Mouse (Mus musculus) CH12F3 (cell line): ENCODE measurements around the gene Cpt2.

Source experiments
- in situ Hi-C: fragments of 300-500 bp; cut with MboI; formaldehyde crosslinking; loops from 2 replicates; pipeline ENCODE4 v1.14.3; 2020; ENCODE audit warnings: low sequenced_read_pairs

Gene Cpt2

GRCm38 (mm10) chr4:107923145-107923802 lies at the start of gene Cpt2:
TSS of gene Cpt2 (minus strand) at chr4:107923610.
- in situ Hi-C loops: no loop called here

DNA sequence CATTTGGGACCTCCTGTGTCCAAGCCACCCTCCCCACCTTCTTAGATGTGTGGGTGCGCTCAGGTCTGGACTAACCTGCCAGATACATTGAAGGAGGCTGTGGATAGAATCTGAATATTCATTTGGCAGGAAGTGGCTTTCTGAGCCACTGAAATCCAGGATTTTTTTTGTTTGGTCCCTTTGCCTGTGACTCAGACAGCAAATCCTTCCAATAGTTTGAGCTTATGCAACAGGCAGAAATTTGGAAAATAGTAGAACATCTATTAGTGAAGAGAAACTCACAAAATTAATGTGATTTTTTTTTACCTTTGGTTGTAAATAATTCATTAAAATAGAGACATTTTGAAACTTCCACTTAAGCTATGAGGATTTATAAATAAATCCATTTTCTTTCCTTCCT lies 47.8 kb upstream of the Cpt2 start:
- in situ Hi-C loops: no loop called here

GRCm38 (mm10) chr4:107969781-107970180 lies 46.4 kb upstream of the Cpt2 start:
- in situ Hi-C loops: no loop called here

GRCm38 (mm10) chr4:107967966-107968682 lies 44.7 kb upstream of the Cpt2 start, which contains the start of gene Slc1a7:
TSS of gene Slc1a7 (plus strand) at chr4:107968332.
- in situ Hi-C loops: no loop called here

DNA sequence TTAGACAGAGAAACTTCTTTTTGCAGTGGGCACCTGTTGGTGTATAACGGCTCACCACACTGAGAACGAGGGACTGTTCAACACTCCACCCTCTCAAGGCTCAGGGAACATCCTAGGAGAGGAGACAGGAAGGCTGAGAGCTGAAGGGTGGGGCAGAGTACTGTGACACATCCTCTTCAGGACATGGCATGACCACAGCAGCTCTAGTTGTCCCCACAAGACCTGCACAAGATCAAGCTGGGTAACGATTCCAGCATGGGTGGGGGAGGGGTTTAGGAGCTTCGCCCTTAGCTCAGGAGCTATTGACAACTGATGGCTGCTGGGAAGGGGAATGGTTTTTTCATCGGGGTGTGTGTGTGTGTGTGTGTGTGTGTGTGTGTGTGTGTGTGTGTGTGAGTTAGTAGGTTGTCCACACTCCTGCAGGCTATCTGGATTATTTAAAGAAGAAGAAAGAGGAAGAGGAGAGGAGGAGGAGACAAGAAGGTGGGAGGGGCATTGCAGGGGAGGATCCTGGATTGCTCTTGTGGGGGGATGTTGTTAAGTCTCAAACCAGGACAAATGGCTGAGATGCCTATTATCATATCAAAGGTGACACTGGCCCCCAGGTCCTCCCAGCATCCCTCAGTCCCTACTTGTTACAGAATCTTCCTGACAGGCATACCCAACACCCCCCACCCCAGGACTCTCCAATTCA lies 43.2 kb upstream of the Cpt2 start:
- in situ Hi-C loops: no loop called here

GRCm38 (mm10) chr4:107962792-107963191 lies 39.4 kb upstream of the Cpt2 start:
- in situ Hi-C loops: no loop called here

GRCm38 (mm10) chr4:107962044-107962732 lies 38.8 kb upstream of the Cpt2 start:
- in situ Hi-C loops: no loop called here

DNA sequence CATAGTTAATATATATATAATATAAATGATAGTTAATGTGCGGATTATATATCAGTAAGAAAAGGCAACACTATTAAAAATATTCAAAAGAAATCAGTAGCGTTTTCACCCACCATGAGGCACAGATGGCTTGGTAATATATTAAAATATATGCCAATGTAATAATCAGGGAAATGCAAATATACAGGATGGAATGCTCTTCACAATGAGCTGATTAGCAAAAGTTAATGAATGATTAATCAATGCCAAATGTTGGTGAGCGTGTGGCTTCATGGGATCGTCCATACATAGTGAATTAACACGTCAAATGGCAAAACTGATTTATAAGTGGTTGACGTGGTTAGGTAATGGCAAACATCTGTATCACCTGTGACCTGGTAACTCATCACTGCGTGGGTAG lies 35.1 kb upstream of the Cpt2 start:
- in situ Hi-C loops: no loop called here

- in situ Hi-C loops: no loop called here
Measured at GRCm38 (mm10) chr4:107955691-107956090, 32.3 kb upstream of the Cpt2 start.

DNA sequence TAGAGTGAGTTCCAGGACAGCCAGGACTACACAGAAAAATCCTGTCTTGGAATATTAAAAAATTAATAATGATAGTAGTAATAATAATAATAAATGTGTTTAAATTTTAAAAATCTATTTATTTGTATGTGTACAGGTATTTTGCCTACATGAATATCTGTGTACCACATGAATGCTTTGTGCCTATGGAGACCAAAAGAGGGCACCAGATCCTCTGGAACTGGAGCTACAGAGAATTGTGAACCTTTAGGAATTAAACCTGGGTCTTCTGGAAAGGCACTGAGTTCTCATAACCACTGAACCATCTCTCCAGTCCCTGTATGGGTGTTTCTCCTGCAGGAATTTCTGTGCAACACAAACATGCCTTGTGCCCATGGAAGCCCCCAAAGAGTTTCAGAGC lies 29.4 kb upstream of the Cpt2 start:
- in situ Hi-C loops: no loop called here

DNA sequence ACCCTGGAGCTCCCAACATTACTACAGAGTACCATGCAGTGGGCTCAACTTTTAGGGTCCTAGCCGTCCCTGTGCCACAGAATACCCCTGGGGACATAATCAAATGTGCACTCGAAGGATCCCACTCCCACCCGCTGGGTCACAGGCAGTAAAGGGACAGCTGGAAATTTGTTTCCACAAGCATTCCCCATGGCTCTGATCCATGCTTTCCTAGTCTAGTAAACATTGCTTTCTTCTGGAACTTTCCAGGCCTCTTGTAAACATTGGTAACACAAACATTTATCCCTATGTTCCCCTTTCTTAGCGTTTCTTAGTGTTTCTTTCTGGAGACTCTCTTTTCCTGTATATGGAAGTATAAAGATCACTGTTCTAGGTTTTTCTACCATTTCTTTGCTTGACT lies 26.5 kb upstream of the Cpt2 start:
- in situ Hi-C loops: no loop called here

GRCm38 (mm10) chr4:107944141-107944540 lies 20.7 kb upstream of the Cpt2 start:
- in situ Hi-C loops: no loop called here

DNA sequence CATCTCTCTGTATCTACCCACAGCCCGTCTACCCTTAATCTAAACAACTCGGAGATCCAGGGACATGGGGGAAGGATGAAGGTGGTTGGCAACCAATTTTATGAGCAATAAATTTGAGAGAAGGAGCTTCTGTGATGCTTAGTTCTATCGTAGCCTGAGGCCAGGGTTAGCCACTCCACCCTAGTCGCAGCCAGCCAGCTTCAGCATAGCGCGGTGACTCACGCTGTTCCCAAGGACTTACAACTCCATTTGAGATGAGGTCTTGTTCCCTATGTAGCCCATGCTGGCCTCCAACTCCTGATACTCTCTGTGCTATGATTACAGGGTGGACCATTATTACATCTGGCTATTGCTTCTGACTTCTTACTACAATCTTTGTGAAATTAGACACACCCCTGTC lies 19.3 kb upstream of the Cpt2 start:
- in situ Hi-C loops: no loop called here

- in situ Hi-C loops: no loop called here
Measured at GRCm38 (mm10) chr4:107938124-107938523, 14.7 kb upstream of the Cpt2 start.

GRCm38 (mm10) chr4:107937338-107937737 lies 13.9 kb upstream of the Cpt2 start:
- in situ Hi-C loops: no loop called here

DNA sequence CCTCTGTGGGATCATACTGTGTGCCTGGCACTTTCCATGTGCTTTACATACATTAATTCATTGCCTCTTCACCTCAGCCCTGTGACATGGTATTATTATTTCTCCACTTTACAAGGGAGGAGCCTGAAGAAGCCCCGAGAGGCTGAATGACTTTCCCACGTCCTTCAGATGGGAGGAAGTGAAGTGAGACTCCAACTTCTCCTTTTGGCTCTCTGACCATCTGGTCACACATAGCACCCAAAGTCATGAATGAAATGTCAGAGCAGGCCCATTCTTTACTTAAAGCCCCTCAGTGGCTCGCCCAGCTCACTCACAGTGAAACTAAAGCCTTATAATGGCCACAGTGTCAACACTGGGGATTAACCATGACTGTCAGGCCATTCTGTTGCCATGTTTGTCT lies 11.8 kb upstream of the Cpt2 start:
- in situ Hi-C loops: no loop called here

DNA sequence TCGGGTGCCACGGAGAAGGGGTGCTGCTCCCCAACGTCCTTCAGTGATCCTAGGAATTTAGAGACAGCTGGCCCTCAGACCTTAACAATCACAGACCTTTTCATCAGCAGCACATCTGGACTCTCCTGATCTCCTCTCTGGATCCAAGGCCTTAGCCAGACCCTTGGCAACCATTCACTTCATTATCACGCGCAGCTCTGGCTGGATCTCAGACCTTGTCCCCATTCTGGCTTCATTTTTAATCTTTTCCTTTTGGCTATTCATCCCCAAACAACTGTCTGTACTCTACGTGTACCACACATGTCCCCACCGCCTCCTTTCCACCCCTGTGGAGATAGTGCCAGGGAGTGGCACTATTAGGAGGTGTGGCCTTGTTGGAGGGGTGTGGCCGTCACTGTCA lies 9.8 kb upstream of the Cpt2 start:
- in situ Hi-C loops: no loop called here

- in situ Hi-C loops: no loop called here
Measured at GRCm38 (mm10) chr4:107931453-107931852, 8.0 kb upstream of the Cpt2 start.

GRCm38 (mm10) chr4:107928726-107929125 lies 5.3 kb upstream of the Cpt2 start:
- in situ Hi-C loops: no loop called here

GRCm38 (mm10) chr4:107928269-107928668 lies 4.9 kb upstream of the Cpt2 start:
- in situ Hi-C loops: no loop called here

DNA sequence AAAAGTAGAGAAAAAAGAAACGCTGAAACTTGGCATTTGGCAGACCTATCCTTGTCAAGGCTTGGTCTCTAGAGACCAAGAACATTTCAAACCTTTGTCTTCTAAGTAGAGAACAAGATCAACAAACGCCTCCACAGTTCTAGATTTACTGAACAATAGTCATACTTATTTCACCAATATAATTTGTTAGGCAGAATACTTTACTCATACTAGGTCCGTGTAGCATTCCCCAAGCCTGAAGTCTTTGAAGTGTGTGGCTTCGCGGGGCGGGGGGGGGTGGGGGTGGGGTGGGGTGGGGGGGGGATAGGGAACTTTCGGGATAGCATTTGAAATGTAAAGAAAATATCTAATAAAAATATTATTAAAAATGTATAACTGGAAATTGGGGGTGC lies 389 bp upstream of the Cpt2 start:
- in situ Hi-C loops: no loop called here
